Mouse (Mus musculus): ENCODE results near the gene Gopc.

Gopc gene

DNA sequence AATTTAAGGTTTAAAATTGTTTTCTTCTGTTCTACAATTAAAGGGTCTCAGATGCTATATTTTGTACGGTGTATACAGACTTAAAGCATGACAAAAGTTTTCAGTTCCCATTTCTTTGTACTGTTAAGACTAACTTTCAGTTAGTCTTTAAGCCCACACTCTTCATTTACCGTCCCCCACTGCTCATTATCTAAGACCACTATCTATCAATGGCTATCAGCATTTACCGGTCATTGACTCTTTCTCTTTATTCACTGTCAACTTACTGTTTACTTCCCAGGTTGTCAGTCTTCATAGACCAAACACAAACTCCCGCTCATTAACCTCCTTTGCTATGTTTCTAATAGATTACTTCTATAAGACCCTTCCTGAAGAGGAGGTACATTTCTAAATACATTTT lies 5.3 kb upstream of the Gopc start:
- no peak for DNase-seq (ENCODE audit: low read depth, low spot score)

DNA sequence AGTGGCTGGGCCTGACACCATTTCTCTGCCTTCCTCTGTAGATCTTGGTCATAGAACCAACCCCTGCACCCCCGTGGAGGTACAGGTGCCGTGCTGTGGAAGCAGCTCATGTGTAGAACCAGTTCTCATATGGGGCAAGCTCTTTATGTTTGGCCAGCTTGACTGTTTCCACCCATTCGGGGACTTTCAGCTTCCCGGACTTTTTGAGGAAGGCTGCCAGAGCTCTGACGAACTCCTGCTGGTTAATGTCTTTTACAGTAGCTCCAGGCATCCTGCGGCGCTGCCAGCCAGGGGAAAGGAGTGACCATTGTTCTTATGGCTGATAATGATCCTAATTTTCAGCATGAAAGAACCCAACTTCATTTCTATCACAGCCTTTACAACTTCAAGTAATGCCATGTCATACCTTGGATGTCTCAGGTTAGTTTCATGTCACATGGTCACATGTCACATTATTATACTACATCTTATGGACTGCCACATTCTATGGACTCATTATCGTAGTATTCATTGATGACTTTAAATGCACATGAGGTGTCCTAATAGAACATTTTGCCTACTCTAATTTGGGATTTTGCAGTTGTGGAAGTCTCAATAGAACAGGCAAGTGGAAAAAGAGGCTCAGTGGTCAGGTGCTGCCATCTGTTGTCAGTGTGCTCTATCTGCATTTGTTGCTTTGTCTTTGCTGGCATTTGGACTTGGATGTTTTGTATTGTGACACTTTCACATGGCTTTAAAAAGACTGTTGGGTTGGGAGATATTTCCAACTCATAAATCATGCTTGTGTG lies 3.1 kb upstream of the Gopc start:
- DNase-seq (ENCODE audit: low read depth, low spot score) = peak; percentile 78

DNA sequence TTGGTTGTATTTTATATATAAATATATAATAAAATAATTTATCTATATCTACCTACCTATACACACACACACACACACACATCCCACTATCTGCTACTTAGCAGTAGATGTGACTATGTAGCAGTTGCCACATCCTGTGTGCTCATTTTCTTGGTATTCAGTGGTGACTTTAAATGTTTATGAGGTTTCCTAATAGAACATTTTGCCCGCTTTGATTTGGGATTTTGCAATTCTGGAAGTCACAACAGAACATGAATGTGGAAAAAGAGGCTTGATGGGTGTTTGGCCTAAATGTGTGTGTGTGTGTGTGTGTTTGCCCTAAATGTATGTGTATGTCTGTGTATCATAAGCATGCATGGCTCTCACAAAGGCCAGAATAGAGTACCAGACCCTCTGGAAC lies 1.6 kb upstream of the Gopc start:
- DNase-seq (ENCODE audit: low read depth, low spot score) = no peak

DNA sequence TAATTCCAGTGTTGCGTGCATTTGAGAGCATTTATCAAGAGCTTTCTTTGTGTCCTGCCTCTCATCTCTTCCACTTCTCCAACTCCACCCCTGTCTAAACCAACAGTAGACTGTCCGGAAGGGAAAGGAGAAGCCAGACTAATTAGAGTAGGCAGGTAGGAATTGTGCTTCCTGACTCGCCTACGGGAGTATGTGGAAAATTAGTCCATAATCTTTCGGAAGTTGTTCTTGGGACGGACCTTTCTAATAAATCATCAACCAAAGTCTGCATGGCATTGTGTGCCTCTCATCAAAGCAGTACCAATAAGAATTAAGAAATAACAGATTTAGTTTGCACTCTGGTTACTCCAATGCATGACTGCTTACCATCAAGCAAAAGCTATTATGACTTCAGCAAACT lies 1.1 kb upstream of the Gopc start:
- no peak for DNase-seq (ENCODE audit: low read depth, low spot score)

DNA sequence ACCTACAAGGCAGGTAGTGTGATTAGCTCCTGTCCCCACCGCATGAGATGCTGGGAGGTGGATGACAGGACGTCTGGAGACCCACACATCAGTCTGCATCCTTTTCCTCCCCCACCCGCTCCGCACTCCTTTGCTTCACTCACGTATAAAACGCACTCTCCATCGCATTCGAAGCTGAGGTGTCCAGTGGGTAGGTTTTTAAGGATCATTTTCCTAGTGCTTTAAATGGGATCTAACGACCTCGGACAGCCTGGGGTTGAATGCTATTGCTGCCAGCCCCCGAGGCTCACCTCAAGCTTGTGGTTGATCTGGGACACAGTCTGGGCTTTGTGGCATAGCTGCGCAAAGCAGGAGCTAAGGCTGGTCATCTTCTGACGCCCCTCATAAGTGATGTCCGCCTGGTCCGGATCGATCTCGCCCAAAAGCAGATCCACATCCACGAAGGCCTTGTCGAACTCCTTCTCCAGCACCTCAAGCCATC lies 563 bp downstream of the Gopc start:
- DNase-seq (ENCODE audit: low read depth, low spot score) = peak; percentile 55

DNA sequence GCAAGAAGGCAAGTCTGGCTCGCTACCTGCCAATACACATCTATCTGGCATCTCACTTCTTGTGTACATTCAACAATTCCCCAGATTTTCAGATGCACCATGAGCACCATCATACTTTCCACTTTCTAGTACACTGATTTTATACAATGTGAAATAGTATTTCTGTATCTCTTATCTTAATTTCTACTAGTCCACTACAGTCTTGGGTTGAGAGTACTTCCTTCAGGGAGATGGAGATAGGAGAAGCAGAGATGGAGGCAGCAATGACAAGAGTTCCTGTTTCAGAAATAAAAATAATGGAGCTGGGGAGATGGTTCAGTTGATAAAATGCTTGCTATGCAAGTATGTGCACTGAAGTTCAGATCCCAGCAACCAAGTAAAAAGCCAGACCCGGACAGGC lies 4.1 kb downstream of the Gopc start:
- no peak for DNase-seq (ENCODE audit: low read depth, low spot score)

DNA sequence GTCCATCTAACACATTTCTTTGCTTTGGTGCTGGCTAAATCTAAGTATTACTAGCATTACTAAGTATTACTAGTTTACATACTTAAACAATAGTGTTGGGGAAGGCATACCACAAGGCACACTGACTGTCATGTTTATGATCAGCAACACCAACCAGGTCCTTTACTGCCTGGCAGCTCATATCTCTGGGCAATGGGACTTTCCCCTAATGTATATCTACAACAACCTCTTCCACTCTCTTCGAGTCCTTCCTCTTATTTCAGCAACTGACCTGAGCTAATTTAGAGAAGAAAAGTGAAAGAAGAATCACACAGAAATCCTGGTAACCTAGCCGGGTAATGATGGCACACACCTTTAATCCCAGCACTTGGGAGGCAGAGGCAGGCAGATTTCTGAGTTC lies 5.5 kb downstream of the Gopc start:
- no peak for DNase-seq (ENCODE audit: low read depth, low spot score)

DNA sequence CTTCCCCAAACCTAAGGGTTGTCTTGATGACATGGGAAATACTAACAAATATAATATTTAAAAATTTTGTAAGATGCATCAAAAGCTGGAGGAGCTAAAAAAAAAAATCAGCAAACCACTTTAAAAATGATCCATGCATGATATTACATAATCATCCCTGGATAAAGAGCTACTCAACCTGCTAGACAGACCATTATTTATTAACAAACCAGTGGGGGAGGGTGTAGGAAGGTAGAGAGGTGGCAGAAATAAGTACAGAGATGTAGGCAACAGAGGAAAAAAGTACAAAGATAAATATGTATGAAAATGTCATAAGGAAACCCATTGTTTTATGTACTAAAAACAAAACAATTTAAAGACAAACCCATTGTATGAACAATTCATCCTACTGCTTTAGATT lies 7.3 kb downstream of the Gopc start:
- no peak for DNase-seq (ENCODE audit: low read depth, low spot score)

DNA sequence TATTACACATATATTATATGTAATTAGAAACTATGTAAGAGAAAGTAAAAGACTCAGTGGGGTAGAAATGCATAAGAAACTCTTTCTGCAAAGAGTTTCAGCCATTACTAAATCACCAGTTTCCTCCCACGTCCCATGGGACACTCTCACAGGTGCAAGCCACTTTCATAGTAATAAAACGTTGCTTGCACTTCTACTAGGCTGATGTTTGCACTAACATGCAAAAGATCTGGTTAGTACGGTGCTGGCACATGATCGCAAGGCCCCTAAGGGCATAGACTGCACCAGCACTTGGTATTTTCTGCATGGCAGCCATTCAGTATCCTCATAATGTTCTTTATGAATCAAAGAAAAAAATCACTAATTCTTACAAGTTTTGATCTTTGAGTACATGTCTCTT lies 8.1 kb downstream of the Gopc start:
- no peak for DNase-seq (ENCODE audit: low read depth, low spot score)

DNA sequence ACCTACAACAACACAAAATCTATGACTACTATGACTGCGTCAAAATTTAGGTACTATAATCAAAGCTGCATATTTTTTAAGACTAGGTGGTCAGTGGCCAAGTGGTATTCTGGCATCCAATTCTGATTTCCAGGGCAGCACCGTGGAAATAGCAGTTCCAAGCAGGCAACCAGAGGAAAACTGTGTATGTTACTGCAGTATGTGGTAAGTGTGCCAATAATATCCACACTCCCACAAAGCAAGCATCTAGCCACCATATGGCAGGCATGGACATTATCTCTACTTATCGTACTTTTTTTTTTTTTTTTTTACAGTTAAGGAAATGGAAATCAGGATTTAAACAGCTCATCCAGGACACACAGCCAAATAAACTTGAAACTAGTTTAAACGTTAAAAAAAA lies 13.5 kb downstream of the Gopc start:
- DNase-seq (ENCODE audit: low read depth, low spot score) = no peak

DNA sequence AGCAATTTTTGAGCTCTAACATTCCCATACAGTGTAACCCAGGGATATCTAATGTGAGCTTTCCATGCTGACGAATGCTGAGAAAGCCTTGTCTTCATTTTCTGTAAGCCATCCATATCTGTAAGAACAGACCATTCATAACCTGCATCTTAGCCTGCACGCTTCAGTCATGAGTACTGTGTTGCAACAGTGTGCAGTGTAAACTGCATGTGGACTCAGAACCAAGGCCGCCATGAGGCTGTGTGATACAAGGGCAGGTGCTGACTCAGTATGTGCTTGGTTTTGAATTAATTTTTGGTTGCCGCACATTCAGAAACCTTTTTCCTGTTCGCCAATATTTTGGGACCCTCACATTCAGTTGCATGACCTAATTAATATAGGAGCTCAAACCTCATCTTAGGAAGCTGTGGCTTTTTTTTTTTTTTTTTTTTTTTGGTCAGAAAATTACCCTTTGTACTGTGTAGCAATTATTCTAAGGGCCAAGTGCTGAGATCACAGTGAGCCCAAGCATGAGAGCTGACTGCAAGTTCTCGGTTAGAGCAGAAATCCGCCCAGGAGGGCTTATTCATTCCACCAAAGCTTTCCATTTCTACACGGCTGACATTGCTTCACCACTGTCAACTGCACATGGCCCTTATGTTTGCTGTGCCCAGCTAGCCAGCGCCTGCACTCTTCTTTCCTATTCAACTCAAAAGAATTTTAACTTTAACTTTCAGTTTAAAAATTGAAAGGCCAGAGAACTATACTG lies 20.9 kb downstream of the Gopc start:
- no peak for DNase-seq (ENCODE audit: low read depth, low spot score)

DNA sequence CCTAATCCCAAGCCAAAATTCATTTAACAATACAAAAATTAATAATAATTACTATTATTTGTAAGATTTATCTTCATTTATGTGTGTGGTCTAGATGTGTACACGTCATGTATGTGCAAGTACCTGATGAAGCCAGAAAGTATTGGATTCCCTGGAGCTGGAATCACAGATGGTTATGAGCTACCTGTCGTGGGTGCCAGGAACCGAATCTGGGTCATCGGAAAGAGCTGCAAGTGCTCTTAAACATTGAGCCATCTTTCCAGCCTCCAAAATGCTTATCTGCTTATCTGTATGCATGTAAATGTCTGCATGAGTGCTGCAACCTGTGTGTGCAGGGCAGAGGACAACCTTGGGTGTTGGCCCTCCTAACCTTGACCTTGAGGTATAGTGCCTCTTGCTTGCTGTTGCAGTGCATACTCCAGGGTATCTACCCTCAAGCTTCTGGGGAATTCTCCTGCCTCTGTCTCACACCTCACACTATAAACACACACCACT lies 21.6 kb downstream of the Gopc start:
- no peak for DNase-seq (ENCODE audit: low read depth, low spot score)

DNA sequence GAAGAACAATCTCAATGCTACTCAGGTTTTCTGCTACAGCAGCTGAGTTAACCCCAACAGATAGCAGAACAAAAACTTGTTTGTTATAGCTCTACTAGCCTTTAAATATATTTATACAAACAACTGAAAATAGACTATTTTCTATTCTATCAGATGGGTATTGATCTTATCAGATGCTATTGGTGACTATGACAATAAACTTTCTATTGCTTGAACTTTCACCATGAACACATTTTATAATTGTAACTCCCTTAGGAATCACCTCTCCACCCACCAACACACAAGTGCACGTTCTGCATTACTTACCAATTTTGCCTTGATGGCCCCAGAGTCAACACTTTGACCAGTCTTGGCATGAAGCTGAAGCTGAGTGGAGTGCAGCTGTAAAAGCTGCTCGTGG lies 23.5 kb downstream of the Gopc start, which contains the start of gene Gm26741:
Gene Gm26741 (plus strand): TSS at position 301 of the 400 bp plus-strand sequence.
- no peak for DNase-seq (ENCODE audit: low read depth, low spot score)

DNA sequence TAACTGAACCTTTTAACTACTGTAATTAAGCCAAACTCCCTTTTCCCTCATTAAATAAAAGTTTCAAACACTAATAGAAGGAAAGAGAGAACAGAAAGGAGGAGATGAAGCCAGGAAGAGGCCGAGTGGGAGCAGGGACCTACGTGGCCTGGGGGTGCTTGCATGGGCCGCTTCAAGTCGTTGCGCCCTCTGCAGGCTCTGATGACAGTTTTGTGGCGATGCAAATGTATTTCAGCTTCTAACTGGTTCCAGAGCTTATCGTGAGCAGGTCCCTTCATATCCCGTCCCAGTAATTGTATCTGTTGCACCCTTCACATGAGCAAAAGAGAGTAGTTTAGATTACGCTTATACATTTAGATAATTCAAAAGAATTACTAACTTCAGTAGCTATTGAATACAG lies 28.7 kb downstream of the Gopc start:
- no peak for DNase-seq (ENCODE audit: low read depth, low spot score)

DNA sequence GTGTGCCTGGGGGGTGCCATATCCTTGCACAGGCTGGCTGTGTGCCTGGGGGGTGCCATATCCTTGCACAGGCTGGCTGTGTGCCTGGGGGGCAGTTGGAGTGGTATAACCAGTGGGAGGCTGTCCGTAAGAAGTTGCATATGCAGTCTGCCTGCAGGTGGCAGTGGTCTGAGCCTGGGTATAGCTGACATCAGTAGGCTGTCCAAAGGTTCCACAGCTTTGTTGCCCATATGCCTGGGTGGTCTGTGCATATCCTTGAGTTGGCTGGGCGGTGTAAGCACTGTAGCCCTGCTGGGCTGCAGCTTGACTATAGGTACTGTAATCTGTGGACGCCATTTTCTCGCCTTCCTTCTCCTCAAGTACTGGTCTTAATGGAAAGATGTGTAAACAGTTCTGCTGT lies 38.6 kb downstream of the Gopc start:
- peak; percentile 22 for DNase-seq (ENCODE audit: low read depth, low spot score)

DNA sequence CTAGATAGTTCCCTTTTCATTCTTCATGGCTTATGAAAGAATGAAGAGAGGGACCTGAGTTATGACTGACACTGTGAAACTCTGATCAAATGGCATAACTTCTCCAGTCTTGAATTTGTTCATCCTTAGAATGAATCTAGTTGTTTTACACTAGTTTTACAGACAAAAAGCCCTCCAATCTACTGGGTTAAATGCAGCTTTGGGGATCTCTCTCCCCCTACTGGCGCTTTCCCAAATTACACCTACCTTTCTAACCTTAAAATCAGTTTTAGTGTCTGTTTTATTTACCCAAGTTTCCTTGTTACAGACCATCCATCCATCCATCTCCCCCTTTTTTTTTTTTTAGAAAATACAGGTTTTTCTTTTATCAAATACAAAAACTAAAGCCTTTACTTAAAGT lies 50.9 kb downstream of the Gopc start:
- peak; percentile 35 for DNase-seq (ENCODE audit: low read depth, low spot score)

DNA sequence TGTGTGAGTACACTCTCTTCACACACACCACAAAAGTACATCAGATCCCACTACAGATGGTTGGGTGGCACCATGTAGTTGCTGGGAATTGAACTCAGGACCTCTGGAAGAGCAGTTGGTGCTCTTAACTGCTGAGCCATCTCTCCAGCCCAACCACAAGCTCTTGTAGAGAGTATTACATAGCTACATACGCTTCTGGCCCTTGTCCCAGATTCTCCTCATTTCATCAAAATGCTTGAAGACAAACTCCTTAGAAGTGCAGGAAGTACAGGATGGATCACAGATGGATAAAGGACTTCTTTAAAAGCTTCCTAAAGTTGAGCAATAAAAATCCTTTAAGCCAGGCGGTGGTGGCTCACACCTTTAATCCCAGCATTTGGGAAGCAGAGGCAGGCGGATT lies 60.0 kb downstream of the Gopc start:
- DNase-seq (ENCODE audit: low read depth, low spot score) = no peak

DNA sequence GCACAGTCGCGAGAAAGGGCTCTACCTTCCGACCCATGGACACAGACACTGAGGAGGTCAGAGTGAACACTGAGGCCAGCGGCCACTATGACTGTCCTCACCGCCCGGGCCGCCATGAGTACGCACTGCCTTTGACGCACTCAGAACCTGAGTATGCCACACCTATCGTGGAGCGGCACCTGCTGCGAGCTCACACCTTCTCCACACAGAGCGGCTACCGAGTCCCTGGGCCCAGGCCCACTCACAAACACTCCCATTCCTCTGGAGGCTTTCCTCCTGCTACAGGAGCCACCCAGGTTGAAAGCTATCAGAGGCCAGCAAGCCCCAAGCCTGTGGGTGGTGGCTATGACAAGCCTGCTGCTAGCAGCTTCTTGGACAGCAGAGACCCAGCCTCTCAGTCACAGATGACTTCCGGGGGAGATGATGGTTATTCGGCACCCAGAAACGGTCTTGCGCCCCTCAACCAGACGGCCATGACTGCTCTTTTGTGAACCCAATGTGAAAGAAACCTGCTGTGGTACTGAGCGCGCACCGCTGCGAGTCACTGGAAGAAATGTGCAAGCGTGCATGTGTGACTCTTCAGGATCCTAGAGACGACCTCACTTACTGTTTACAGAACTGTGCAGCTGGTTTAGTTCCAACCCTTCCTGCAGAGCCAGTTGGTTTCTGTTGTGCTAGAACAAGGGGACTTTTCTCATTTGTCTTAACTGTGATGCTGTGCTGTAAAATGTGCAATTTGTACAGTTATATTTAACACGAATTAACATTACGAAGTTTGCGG lies 62.2 kb downstream of the Gopc start:
- no peak for DNase-seq (ENCODE audit: low read depth, low spot score)

DNA sequence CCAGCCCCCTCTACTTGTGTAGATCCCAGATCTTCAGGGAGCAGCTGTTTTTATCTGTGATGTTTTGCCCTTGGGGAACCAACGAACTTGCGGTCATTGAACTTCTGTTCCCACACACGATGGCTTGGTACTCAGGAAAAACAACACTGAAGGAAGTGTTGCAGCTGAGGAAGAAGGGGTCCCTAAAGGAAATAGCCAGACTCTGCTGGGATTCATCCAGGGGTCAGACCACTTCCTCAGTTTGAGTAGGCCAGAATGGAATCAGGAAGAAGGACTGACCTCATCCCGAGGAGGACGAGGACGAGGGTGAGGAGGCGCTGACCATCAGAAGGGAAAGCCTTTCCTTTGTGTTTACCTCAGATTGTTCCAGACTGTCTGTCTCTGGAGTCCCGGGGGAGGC lies 72.7 kb downstream of the Gopc start:
- no peak for DNase-seq (ENCODE audit: low read depth, low spot score)

DNA sequence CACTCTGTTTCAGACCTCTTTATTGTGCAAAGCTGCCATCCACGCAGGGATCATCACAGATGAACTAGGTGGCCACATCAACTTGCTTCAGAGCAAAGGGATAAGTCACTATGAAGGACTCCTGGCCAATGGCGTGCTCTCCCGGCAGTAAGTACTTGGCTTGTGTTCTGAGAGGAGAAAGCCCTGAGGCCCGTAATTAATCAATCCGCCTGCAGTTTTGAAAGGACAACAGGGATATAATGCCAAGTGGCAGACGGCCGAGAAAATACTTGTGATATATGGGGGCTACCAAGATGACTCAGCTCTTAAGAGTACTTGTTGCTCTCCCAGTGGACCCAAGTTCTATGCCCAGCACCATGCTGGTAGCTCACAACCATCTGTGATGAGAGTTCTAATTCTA lies 77.3 kb downstream of the Gopc start:
- DNase-seq (ENCODE audit: low read depth, low spot score) = no peak

DNA sequence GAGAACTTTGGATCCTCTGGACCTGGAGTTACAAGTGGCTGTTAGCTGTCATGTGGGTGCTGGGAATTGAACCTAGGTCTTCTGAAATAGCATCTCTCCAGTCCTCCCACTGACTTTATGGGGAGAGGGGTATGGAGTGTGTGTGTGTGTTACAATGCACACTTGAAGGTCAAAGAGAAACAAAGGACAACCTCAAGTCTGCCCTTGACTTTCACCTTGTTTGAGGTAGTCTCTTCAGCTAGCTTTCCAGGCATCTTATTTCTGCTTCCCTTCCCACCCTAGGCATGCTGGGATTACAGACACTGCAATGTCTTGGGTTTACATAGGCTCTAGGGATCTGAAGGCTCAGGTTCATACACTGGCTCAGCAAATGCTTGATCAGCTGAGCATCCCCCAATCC lies 79.7 kb downstream of the Gopc start:
- no peak for DNase-seq (ENCODE audit: low read depth, low spot score)

DNA sequence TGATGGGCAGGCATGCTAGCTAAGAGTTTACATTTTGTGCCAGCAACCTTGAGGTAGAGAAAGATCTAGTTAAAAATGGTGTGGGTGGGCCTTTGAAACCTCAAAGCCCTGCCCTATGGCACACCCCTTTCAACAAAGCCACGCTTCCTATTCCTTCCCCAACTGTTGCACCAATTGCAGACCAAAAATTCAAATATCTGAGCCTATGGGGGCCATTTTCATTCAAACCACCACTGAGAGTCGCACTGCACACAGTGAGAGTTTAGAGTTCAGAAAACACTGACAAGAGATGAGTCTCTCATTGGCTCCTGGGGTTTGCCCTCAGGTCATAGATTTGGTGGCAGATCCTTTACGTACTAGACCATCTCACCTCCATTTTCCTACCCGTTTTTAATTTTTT lies 80.2 kb downstream of the Gopc start:
- DNase-seq (ENCODE audit: low read depth, low spot score) = no peak
